Mouse (Mus musculus): ENCODE measurements around the gene Brat1.

Gene Brat1

DNA sequence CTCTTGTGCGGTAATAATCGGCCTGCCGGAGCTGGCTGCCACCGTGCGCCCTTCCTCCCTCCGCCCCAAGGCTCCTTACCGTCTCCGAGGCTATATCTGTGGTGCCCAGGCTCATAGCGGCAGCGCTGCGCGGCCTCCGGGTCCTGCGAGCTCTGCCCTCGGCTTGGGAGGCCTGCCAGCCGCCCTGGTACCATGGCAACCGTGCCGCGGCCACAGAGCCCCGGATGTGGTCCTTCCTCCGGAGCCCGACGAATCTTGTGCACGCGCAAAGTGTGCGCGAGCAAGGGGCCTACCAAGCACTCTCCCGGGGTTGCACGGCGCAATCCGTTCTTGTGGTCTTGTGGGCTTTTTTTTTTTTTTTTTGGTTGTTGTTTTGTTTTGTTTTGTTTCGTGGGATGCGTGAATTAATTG, 2.7 kb upstream of the Brat1 start, which contains the start of gene Iqce:
Iqce (minus strand) TSS at position 276 of the 411 bp plus-strand sequence.
- peak; percentile 97 for DNase-seq

DNA sequence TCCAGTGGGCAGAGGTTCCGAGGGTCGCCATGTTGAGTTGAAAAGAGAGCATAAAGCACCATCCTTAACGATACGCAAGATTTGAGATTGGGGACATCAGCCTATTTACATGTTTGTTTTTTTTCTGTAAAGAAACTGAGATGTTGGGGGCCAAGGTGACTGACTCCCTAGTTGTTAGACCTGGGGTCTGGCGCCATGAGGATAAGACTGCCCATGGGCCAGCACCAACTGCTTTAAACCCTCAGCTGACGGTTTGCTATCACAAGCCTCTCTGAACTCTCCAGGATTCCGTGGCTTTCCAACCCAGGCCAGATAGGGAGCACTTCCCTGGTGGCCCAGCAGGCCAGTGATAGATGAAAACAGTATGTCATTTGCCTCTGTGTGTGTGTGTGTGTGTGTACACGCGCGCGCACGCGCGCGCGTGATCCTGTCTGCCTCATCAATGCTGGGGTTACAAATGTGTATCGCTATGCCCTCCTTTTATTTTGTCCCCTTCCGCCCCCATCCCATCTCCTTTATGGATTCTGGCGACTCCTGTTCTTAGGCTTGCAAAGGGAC, 2.1 kb upstream of the Brat1 start:
- no peak for DNase-seq

DNA sequence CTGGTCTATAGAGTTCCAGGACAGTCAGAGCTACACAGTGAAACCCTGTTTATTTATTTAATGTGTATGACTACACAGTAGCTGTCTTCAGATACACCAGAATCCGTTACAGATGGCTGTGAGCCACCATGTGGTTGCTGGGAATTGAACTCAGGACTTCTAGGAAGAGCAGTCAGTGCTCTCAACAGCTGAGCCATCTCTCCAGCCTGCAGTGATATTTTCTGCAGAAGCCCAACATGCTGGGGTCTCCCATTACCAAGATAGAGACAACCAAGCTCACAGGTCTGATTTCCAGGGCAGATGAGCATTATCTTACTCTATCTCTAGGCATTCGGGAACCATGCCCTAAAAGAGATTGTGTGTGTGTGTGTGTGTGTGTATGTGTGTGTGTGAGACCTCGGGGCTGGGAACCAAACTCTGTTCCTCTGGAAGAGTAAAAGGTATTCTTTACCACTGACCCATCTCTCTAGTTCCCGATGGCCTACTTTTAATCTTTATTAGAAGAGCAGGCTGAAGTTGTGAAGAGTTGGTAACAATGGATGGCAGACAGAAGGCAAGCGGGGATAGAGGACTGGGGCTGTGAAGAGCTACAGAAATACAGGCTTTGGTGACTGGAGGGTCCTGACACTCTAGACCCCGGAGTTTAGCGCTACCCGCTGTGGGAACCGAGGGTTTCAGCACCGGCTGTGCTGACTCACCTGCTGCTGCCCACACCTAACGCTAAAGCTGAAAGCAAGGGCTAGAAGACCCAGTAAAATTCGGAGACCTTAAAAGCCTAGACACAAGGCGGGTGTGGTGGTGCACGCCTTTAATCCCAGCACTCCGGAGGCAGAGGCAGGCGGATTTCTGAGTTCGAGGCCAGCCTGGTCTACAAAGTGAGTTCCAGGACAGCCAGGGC, 1.1 kb upstream of the Brat1 start:
- DNase-seq: peak; percentile 38

DNA sequence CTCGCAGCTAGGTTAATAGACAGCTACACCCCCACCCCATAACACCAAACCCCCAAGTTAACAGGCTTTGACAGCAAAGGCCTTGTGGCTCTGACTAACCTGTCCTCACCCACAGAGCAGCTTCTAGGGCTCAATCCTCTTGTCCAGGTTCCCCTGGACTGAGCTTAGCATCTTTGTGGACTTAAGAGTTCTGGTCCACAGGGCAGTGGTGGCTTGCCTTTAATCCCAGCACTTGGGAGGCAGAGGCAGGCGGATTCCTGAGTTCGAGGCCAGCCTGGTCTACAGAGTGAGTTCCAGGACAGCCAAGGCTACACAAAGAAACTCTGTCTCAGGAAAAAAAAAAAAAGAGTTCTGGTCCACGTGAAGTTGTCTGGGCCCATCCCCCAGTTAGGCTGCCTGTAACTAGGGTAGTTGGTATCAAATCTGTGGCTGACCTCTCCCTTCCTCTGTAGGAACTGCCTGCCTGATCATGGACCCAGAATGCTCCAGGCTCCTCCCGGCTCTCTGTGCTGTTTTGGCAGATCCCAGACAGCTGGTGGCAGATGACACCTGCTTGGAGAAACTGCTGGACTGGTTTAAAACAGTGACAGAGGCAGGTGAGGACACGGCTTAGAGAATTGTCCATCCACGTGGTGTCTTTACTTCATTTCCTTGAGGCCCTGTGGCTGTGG, 825 bp downstream of the Brat1 start:
- no peak for DNase-seq

DNA sequence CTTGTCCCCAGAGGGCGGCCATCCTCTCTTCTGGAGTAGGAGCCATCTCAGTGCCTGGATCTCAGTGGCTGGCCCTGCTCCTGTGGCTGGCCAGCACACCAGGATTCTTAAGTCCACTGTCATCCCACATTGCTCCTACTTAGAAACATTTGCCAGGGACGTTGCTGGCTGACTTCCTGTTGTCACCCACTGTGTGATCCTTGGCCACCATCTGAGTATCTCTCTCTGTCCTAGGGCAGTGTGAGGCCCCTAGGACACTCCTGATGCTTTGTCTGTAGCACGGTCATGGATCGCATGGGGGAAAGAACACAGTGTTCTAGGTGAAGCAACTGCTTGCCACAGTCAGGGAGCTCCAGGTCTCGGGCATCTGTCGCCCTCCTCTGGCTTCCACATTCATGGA, 5.5 kb downstream of the Brat1 start:
- DNase-seq: no peak

DNA sequence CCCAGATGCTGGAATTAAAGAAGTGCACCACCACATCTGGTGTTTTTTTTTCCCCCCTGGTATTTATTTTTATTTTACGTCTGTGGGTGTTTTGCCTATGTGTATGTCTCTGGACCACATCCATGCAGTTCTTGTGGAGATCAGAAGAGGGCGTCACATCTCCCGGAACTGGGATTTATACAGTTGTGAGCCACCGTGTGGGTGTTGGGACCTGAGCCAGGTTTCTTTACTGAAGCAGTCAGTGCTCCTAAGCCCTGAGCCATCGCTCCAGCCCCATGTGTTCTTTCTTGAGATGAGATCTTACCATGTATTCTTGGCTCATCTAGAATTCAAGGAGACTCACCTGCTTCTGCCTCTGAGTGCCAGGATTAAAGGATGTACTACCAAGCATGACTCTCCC, 6.2 kb downstream of the Brat1 start:
- no peak for DNase-seq

DNA sequence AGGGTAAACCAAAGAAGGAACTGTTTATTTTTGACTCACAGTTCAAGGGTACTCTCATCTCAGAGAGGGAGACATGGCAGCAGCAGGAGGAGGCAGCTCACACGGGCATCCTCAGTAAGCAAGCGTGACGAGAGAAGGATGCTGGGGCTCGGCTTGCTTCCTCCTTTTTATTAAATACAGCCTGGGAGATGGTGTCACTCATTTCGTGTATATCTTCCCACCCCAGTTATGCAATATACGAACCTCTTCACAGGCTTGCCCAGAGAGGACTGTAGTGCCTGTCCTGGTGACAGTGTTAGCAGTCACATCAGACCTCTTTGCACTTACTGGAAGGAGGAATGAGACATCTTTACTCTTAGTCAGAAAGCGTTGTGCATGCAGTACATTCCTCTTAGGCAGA, 16.0 kb downstream of the Brat1 start:
- DNase-seq: no peak

DNA sequence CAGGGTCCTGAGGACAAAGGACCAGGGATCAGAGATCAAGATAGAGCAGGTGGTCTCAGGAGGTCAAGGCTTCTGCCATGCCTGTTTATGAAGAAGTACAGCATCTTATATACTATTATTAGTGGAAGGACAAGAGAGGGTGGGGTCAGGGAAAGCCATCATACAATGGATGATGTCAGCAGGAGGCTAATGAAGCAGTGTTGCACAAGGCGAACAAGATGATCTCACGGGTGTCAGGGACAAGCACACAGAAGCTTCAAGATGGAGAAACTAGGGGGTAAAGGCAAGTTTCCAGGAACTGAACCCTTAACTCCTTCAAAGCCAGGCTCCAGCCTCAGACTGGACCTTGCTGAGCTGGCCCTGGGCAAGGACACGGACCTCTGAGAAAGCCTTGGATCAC, 17.3 kb downstream of the Brat1 start:
- DNase-seq: no peak

DNA sequence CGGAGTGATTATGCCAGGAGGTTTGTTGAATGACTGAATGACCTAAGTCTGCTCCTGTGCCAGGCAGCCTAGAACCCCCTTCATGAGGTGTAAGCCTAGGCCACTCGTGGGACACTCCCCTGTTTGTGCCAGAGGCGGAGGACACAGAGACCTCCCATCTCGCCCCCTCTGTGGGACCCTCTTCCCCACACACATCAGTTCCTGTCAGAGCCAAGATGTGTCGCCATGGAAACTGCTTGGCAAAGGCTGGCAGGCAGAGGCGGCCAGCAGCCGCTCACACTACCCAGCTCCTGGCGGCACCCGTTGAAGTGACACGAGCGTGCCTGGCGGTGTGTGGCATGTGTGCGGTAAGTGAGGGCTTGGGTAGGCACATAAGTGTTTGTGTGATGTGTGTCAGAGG, 19.0 kb downstream of the Brat1 start, which contains the start of gene Amz1:
Amz1 (plus strand) TSS at position 306 of the 400 bp plus-strand sequence.
- no peak for DNase-seq

DNA sequence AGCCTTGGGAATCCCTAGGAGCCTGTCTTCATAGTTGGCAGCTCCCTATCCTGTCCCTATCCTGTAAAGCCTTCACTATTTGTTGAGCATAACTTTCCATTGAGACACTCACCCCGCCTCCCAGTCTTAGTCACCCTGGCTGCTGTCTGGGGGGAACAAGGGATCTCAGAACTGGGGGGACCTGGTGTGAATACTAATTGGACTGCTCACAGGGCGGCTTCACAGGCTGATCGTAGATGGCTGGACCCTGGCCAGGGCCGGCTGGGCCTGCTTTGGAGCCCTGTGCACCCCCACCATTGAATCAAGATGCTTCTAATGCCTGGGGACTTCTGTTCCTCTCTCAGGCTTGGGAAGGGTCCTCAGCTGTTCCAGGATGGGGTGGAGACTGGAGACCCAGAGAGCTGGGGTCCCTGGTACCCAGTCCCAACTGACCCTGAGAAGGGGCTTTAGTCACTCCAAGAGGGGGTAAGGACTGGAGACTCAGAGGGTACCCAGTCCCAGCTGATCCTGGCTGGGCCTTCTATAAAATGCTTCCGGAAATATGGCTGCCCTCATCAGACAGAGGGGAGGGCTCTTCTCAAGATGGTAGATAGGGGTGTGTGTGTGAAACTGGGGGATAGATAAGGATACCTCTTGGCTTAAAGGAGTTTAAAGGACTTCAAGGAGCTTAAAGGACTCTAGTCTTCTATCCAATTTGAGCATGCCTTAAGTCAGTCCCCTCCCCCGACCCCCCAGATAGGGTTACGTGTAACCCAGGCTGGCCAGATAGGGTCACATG, 21.4 kb downstream of the Brat1 start:
- no peak for DNase-seq

DNA sequence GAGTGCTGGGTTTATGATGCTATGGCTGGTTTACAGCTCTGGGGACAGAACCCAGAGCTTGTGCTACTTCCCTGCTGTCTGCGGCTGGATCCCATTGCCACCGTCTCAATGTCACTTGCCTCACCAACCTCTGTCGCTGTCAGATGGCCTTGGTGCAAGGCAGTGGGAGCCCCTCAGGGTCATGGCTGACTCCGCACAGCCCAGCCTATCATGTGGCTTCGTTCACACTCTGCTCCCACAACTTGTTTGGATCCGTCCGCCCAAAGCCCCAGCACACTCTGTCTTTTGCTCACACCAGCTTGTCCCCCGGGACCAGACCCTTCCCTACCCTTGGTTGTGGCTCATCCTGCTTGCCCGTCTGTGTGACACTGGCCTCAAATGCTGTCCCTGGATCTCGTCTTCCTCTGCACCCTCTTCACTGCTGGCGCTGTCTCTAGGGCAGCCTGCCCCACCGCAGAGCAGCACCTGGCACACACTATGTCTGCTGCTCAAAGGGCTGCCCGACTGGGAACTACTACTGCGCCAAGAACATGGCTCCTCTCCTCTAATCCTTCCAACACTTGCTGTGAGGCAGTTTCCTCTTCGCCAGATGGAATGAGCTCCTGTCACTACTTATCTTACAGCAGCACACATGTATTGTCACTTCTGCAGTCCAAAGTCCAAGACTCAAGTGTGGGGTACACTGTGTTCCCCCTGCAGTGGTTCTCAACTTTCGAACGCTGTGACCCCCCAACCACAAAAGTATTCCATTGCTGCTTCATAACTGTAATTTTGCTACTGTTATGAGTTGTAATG, 22.3 kb downstream of the Brat1 start:
- DNase-seq: no peak

DNA sequence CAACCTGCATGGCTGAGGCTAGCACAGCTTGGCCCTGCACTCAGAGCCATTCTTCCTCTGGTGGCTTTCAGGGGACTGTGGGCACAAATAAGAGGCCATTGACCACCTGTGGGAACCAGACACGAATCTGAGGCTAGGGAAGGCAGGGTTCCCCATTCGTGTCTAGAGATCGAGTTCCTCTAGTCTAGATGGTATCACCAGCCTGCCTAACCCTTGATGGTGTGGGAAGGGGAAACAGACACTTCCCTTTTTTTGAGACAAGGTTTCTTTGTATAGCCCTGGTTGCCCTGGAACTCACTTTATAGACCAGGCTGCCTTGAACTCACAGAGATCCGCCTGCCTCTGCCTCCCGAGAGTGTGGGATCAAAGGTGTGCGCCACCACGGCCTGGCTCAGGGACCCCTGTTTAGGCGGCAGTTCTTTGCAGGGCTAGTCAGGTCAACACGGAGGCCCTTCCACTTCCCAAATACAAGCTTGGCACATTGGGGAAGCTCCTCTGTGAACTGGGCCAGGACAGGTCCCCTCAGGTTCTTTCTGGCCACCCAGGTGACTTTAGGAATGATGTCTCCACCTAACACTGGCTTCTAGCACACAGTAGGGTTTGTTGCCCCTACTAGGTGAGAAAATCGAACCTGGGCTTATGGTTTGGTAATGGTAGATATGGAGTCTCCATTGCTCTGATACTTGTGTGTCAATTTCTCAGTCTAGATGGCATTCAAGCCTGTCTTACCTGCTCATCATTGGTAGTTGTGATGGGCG, 26.4 kb downstream of the Brat1 start:
- no peak for DNase-seq

DNA sequence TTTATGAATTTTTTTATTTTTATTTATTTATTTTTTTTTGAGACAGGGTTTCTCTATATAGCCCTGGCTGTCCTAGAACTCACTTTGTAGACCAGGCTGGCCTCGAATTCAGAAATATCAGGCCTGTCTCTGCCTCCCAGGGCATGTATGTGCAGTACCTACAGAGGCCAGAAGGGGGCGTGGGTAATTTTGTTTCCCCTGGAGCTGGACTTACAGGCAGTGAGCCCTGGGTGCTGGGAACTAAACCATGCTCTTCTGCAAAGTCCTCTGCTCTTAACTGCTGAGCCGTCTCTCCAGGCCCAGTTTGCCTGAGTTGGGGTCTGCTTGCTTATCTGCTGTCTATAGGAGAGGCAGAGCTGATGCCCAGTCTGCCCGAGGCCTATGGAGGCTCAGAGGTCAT, 27.4 kb downstream of the Brat1 start:
- DNase-seq: no peak

DNA sequence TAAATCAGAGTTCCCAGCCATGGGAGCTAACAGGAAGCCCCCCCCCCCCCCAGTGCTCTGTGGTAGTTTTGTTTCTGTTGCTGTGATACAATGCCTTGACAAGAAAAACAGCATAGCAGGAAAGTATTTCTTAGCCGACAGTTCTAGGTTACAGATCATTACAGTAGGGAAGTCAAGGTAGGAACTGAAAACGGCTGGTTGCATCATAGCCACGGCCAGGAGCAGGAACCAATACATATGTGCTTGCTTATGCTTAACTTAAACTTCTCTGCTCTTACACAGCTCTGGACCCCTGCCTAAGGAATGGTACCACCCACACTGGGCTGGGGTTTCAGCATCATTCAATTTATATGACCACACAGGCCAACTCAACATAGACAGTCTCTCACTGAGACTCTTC, 28.5 kb downstream of the Brat1 start:
- DNase-seq: no peak

DNA sequence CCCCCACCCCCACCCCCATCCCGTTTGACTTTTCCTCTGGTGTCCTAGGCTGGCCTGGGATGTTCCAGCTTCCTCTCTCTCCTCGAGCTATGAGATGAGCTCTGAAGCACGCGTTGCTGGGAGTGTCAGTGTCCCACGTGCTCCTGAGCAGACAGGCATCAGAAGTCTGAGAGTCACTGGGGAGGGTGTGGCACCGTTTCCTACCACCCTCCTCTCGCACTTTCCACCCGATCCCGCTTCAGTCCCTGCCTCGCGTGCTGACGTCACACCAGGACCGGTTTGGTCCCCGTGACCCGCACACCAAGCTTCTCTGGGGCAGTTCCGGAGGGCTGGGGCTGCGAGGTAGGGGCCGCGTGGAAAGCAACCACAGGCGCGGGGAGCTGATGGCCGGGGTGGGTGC, 30.5 kb downstream of the Brat1 start:
- peak; percentile 55 for DNase-seq

DNA sequence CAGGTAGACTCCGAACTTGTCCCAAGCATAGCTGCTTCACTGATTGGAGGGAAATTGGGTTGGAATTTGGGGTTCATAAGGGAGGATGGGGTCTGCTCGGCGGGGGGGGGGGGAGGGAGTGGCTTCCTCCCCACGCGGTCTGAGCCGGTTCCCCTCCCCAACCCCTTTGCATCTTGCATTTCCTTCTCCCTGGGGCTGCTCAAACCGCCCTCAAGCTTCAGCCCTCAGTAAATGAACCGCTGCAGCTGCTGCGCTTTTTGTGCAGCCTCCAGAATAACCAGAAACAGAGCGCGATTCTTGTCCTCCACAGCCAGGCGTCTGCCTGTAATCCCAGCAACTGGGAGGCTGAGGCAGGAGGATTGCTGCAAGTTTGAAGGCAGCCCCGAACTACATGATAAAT, 31.4 kb downstream of the Brat1 start:
- no peak for DNase-seq

DNA sequence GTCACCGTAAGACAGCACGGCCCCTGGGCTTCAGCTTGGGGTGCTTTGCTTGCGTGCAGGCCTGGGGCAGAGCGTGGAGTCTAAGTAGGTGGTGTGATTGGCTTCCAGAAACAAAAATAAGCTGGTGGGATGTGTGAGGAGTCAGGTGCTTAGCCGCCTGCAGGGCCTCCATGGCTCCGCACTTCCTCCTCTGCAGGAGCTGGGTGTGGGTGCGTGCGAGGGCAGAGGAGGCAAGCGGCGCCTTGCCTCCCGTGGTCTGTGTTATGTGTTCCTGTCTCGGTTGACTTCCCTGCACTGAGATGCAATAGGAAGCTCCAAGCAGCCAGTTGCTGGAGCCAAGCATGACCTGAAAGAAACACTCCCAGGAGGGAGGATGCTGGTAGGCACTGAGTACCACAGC, 35.0 kb downstream of the Brat1 start:
- no peak for DNase-seq

DNA sequence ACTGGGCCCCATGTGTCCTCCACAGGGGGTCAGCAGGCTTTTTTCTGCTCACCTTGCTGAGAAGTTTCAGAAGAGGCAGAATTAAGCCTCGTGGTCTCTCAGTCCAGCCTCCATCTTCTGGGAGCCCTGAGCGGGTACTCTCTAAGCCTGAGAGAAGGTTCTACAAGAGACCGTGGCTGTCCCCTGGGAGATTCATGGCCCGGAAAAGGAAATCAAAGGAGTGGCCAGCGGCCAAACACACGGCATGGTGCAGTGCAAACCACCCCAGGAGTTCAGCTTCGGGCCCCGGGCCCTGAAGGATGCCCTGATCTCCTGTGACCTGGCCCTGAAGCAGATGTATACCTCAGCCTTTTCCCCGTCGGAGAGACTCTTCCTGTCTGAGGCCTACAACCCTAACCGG, 36.2 kb downstream of the Brat1 start:
- peak; percentile 70 for DNase-seq

DNA sequence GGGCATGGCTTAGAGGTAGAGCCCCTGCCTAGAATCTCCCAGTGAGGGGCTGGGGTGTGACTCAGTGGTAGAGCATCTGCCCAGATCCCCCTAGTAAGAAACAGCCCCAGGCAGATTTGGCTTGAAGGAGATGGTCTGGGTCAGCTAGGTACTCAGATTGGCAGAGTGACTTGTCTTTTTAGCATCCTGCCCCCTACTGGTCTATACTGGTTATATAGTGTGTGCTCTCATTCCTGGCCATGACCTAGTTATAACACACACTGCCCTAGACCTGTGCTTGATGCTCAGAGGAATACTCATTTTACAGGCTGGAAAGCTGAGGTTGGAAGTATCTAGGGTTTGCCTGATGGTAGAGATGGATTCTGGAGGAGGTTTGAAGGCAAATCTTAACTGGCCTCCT, 37.1 kb downstream of the Brat1 start:
- no peak for DNase-seq

DNA sequence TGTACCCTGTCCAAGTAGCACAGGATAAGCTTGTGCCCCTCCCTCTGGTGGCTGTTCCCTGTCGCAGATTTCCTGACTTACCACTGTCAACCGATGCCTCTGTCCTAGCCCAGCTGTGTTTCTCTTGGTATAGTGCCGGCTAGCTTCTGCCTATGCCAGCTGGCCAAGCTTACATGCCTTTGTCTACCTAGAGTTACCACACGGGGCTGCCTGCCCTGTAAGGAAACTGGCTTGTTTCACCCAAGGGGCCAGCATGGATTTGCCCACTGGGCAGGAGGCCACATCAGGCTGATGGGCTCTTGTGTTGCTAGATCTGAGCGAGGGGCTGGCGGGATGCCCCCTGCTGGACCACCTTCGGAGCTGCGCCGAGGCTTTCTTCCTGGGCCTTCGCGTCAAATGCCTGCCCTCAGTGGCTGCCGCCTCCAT, 38.9 kb downstream of the Brat1 start:
- no peak for DNase-seq

DNA sequence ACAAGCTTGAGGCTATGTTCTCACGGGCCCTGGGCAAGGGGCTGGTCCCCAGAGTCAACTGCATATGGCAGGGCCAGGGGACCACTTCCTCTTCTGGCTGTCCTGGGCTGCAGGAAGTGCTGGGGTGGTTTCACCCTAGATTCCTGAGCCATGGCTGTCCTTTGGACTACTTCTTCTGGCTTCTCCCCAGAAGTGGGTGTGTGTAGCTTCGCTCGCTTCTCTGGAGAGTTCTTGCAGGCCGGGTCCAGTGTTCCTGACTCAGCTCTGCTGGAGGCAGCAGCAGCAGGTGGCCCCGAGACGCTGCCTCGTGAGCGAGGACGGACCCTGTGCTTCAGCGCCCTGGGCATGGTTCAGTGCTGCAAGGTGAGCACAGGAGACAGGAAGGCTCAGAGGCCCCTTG, 43.6 kb downstream of the Brat1 start:
- peak; percentile 69 for DNase-seq
